Mouse (Mus musculus): Measurements from ENCODE around the gene Nit2.

DNA sequence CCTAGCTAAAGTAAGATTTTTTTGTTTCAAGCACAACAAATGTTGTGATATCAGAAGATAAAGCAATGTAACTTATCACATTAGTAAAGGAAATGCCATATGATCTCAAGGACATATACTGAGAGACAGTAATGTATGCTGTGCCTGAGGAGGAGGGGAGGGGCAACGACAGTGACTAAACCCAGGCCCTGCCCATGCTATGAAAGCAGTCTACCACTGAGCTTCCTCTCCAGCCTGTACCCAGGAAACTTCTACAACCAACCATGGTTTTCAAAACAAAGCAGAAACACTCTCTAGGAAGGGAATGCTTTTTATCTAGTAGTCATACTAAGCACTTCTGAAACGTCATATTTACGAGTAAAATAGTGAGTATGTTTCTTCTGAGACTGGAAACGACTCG is 4.3 kb downstream of the Nit2 start:
- TF ChIP-seq CTCF (IDR thresholded peaks at IDR 0.05; ENCODE audit: extremely low read depth, insufficient read depth, low read length) (no peak), POLR2A (IDR thresholded peaks at IDR 0.05; ENCODE audit: extremely low read depth, insufficient read depth, low read length) (no peak)
